Mouse (Mus musculus): ENCODE measurements at regions not wholly inside any gene's neighbourhood (a gene's known extent, or its start where the extent isn't known, plus 50 kb on each side); places are given as distances from the start of the nearest gene placed in this dataset.

DNA sequence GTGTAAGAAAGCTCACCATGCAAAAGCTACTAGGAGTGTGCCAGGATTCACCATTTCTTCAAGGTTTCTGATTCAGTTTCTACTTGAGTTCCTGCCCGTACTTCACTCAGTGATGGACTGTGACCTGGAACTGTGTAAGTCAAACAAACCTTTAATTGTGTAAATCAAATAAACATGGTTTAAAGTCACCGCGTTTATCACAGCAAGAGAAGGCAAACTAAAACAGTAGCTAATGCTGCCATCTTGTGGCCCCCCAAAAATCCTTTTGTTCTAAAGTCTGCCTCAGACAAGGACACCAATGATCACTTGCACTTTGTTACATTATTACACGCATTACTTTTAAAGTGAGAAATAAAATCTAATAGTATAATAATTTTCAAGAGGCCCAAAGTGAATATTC, 63.6 kb upstream of the Dcx start:
- Histone ChIP-seq H3K27ac (ENCODE audit: low read depth) (no peak overlapping the region), H3K4me1 (ENCODE audit: insufficient read depth) (no peaks in the 10 kb centered on the region), H3K9ac (replicated peaks) (no peak overlapping the region), H3K36me3 (replicated peaks; ENCODE audit: insufficient read depth, low read length) (no peaks in the 10 kb centered on the region), H3K4me3 (ENCODE audit: low read depth, low read length) (no peak overlapping the region), H3K4me2 (ENCODE audit: low read depth, low read length) (no peak overlapping the region), H3K27me3 (ENCODE audit: insufficient read depth, low read length) (no peaks in the 10 kb centered on the region), H3K9me3 (ENCODE audit: low read length) (no peaks in the 10 kb centered on the region)
- TF ChIP-seq CTCF (IDR thresholded peaks at IDR 0.05; ENCODE audit: low read depth) (peak; percentile 38), EP300 (IDR thresholded peaks at IDR 0.05; ENCODE audit: low read depth) (no peak)
- ATAC-seq = no peak
- no peak for DNase-seq
- 27% methylated on average over 4 of the region's 4 CpGs for WGBS (ENCODE audit: insufficient replicate concordance)

Data from liver, postnatal 0 days (tissue).